Mouse (Mus musculus): ENCODE data around the gene Acad10.

DNA sequence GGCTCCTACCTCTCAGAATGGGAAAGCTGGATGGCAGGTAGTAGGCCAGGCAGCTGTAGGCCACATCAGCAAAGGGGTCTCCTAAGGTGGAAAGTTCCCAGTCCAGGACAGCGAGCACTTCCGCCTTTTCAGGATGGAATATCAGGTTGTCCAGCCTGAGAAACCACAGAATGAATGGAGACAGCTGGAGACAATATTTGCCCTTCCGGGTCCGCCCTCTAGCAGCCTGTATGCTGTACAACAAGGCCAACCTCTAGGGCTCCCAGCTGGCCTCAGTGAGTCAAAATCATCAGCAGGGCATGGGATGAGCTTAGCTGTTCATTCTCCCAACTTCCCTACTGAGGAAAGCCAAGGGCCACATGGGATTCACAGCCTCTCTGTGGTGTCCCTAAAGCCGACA, 25.6 kb downstream of the Acad10 start:
- no peak for TF ChIP-seq CTCF (IDR thresholded peaks at IDR 0.05; ENCODE audit: low read depth)
- TF ChIP-seq EP300 (IDR thresholded peaks at IDR 0.05; ENCODE audit: low read depth) = no peak
